Mouse (Mus musculus) MEL (cell line): ENCODE measurements around the gene BC005537.

Experiments used
- CHD2 ChIP-seq: IDR thresholded peaks from 2 replicates; pipeline ENCODE4 v1.6.1; 2011; ENCODE audit warnings: low read length, improper control_type of control experiment
- CTCF ChIP-seq, 3 experiments: IDR thresholded peaks in 2 of 3; conservative IDR thresholded peaks in 1 of 3; 2 replicates each; pipeline ENCODE4 v1.5.1; 2011 to 2012; ENCODE audit warnings: low read length in 3 of 3, low read depth in 2 of 3, mild to moderate bottlenecking in 2 of 3, improper control_type of control experiment in 1 of 3, inconsistent platforms in 1 of 3, mixed read lengths in 1 of 3, moderate library complexity in 1 of 3; ENCODE audit not compliant: control insufficient read depth in 1 of 3, insufficient read depth in 1 of 3, poor library complexity in 1 of 3, severe bottlenecking in 1 of 3
- ETS1 ChIP-seq: IDR thresholded peaks from 2 replicates; pipeline ENCODE4 v1.6.1; 2012; ENCODE audit warnings: low read depth, mild to moderate bottlenecking, inconsistent platforms, low read length, improper control_type of control experiment, moderate library complexity
- MAFK ChIP-seq: IDR thresholded peaks from 2 replicates; pipeline ENCODE4 v1.6.1; 2011; ENCODE audit warnings: low read depth, mild to moderate bottlenecking, low read length, improper control_type of control experiment, borderline replicate concordance
- MAX ChIP-seq: IDR thresholded peaks from 2 replicates; pipeline ENCODE4 v1.6.1; 2011; ENCODE audit warnings: low read length, improper control_type of control experiment
- MAZ ChIP-seq: IDR thresholded peaks from 2 replicates; pipeline ENCODE4 v1.6.1; 2012; ENCODE audit warnings: low read depth, mild to moderate bottlenecking, inconsistent platforms, low read length, improper control_type of control experiment
- MEF2A ChIP-seq: IDR thresholded peaks from 2 replicates; pipeline ENCODE4 v1.6.1; 2014; ENCODE audit warnings: low read depth, mild to moderate bottlenecking, inconsistent platforms, low read length, improper control_type of control experiment; ENCODE audit not compliant: poor library complexity, insufficient replicate concordance, severe bottlenecking; ENCODE audit errors: extremely low read depth
- MXI1 ChIP-seq: IDR thresholded peaks from 2 replicates; pipeline ENCODE4 v1.6.1; 2011; ENCODE audit warnings: mild to moderate bottlenecking, low read depth, low read length, improper control_type of control experiment
- POLR2A ChIP-seq, 2 experiments: IDR thresholded peaks; 2 replicates each; pipeline ENCODE4 v1.6.1; 2011 to 2012; ENCODE audit warnings: low read length in 2 of 2, mild to moderate bottlenecking in 2 of 2, control low read depth in 1 of 2, improper control_type of control experiment in 1 of 2, low read depth in 1 of 2, moderate library complexity in 1 of 2; ENCODE audit not compliant: control insufficient read depth in 1 of 2, insufficient read depth in 1 of 2, poor library complexity in 1 of 2
- POLR2AphosphoS5 ChIP-seq: IDR thresholded peaks from 2 replicates; pipeline ENCODE4 v1.6.1; 2012; ENCODE audit warnings: low read depth, borderline replicate concordance, mild to moderate bottlenecking, inconsistent platforms, low read length, moderate library complexity, mixed read lengths
- RAD21 ChIP-seq: IDR thresholded peaks from 2 replicates; pipeline ENCODE4 v1.6.1; 2011; ENCODE audit warnings: mild to moderate bottlenecking, low read depth, low read length, improper control_type of control experiment
- TBP ChIP-seq: IDR thresholded peaks from 2 replicates; pipeline ENCODE4 v1.8.0; 2011; ENCODE audit warnings: low read depth, low read length, improper control_type of control experiment
- TCF12 ChIP-seq: IDR thresholded peaks from 2 replicates; pipeline ENCODE4 v1.6.1; 2014; ENCODE audit warnings: low read depth, mild to moderate bottlenecking, inconsistent platforms, low read length, improper control_type of control experiment, moderate library complexity

- no peak for TF ChIP-seq ETS1
- no peak for TF ChIP-seq MAX
- no peak for TF ChIP-seq TBP
- no peak for TF ChIP-seq MAFK
- TF ChIP-seq MAZ, result no peak
- no peak for TF ChIP-seq MXI1
- TF ChIP-seq CTCF (IDR thresholded peaks at IDR 0.05 in 2 of 3, conservative IDR thresholded peaks at IDR 0.05 in 1 of 3; ENCODE audit: control insufficient read depth in 1 of 3, insufficient read depth in 1 of 3, low read depth in 2 of 3, low read length in 3 of 3, poor library complexity in 1 of 3, severe bottlenecking in 1 of 3), result no peak
- TF ChIP-seq POLR2AphosphoS5, result no peak
- TF ChIP-seq POLR2A (IDR thresholded peaks at IDR 0.05; ENCODE audit: control insufficient read depth in 1 of 2, insufficient read depth in 1 of 2, low read depth in 1 of 2, low read length in 2 of 2, poor library complexity in 1 of 2), result peak in 1 of 2 experiments; percentile 45; a peak in 1 of 4 replicates
- TF ChIP-seq MEF2A, result no peak
- no peak for TF ChIP-seq RAD21
- no peak for TF ChIP-seq CHD2
- no peak for TF ChIP-seq TCF12
Observed at GRCm38 (mm10) chr13:24816125-24817092, 15.0 kb downstream of the BC005537 start.
